In genomic region chr3:133517406-133517805, GRCm38 (mm10) we compare ENCODE assay signal across 14 mouse cellular contexts. TPM values are rescaled to one million over a fixed set of nuclear protein-coding genes. Genes with fewer than 3 reads are reported as not detected.
DNase-seq lines count a peak whose midpoint lies in the region; ATAC-seq and TF ChIP-seq lines count a peak whose summit lies in the region.
"Had no signal": no experiment of that assay in that cellular context is flagged by ENCODE, and none has a peak within 500 bp of the region (broad histone marks: within the 10 kb centered on the region; RNA-seq: fewer than 3 reads in every experiment).

No protein-coding gene starts in this region.

- no peak overlapping the region for H3K4me3 ChIP-seq in heart, adult 2 months
- H3K4me3 ChIP-seq in heart, embryonic 11.5 days (ENCODE audit: low read depth, low read length), result no peak overlapping the region
- H3K4me3 ChIP-seq in midbrain, embryonic 11.5 days (ENCODE audit: low read depth, low read length), result no peak overlapping the region
- H3K4me3 ChIP-seq in midbrain, embryonic 14.5 days (replicated peaks; ENCODE audit: low read depth, low read length), result no peak overlapping the region
- no peak overlapping the region for H3K4me3 ChIP-seq in heart, embryonic 13.5 days
- H3K4me3 ChIP-seq: embryonic facial prominence, embryonic 13.5 days; forebrain, embryonic 12.5 days; left cerebral cortex, adult 2 months; liver, embryonic 13.5 days had no signal

- intact Hi-C loops in heart, adult 2 months (cut with DNase I), result loop anchor here (5.0 kb wide), 1 partner anchor 70 kb away; no protein-coding TSS in a partner anchor

- H3K4me2 ChIP-seq in heart, embryonic 11.5 days, result no peak overlapping the region
- no peak overlapping the region for H3K4me2 ChIP-seq in midbrain, embryonic 11.5 days
- H3K4me2 ChIP-seq in midbrain, embryonic 14.5 days (ENCODE audit: low read length), result no peak overlapping the region
- H3K4me2 ChIP-seq in heart, embryonic 13.5 days, result no peak overlapping the region
- H3K4me2 ChIP-seq: embryonic facial prominence, embryonic 13.5 days; forebrain, embryonic 12.5 days; liver, embryonic 13.5 days had no signal

- peak; percentile 41 to 53 for DNase-seq in heart, adult 2 months
- DNase-seq in midbrain, embryonic 11.5 days (ENCODE audit: low spot score, missing footprints), result no peak
- no peak for DNase-seq in midbrain, embryonic 14.5 days
- DNase-seq in layer of hippocampus, adult 18-20 months (ENCODE audit: low spot score in 2 of 2), result no peak
- DNase-seq in yolk sac, embryonic 10.5 days (ENCODE audit: low spot score), result no peak
- DNase-seq: cerebellum, postnatal 14 days; liver, embryonic 13.5 days had no signal

- no peaks in the 10 kb centered on the region for H3K9me3 ChIP-seq in heart, embryonic 11.5 days (replicated peaks; ENCODE audit: control insufficient read depth, low read length)
- no peaks in the 10 kb centered on the region for H3K9me3 ChIP-seq in midbrain, embryonic 11.5 days (ENCODE audit: control insufficient read depth, low read length)
- H3K9me3 ChIP-seq in midbrain, embryonic 14.5 days (ENCODE audit: control insufficient read depth, low read length), result no peaks in the 10 kb centered on the region
- H3K9me3 ChIP-seq in heart, embryonic 13.5 days, result no peaks in the 10 kb centered on the region
- H3K9me3 ChIP-seq: embryonic facial prominence, embryonic 13.5 days; forebrain, embryonic 12.5 days; liver, embryonic 13.5 days had no signal

- peaks cover 17% of the 10 kb centered on the region for H3K4me1 ChIP-seq in heart, adult 2 months (ENCODE audit: control insufficient read depth, insufficient read depth, low read length)
- peaks cover 4% of the 10 kb centered on the region; the same call in 1 of the 2 replicates for H3K4me1 ChIP-seq in heart, embryonic 11.5 days (ENCODE audit: control insufficient read depth, insufficient read depth, low read length)
- H3K4me1 ChIP-seq in midbrain, embryonic 11.5 days (ENCODE audit: control insufficient read depth, insufficient read depth, low read length), result no peaks in the 10 kb centered on the region
- H3K4me1 ChIP-seq in midbrain, embryonic 14.5 days (ENCODE audit: control insufficient read depth, insufficient read depth, low read length), result no peaks in the 10 kb centered on the region
- peaks cover 30% of the 10 kb centered on the region for H3K4me1 ChIP-seq in heart, embryonic 13.5 days
- H3K4me1 ChIP-seq: embryonic facial prominence, embryonic 13.5 days; forebrain, embryonic 12.5 days; liver, embryonic 13.5 days had no signal

- peaks cover 2% of the 10 kb centered on the region for H3K79me2 ChIP-seq in heart, adult 2 months (replicated peaks; ENCODE audit: control insufficient read depth, insufficient read depth, low read length)

- TF ChIP-seq CTCF in heart, adult 2 months (IDR thresholded peaks at IDR 0.05), result no peak

- ATAC-seq in heart, embryonic 11.5 days (replicated peaks; ENCODE audit: insufficient number of reproducible peaks, low FRiP score, low TSS enrichment), result no peak
- ATAC-seq in midbrain, embryonic 11.5 days (ENCODE audit: low FRiP score), result 0 out of 2 replicates have a peak, but pooled peaks have one; percentile 25
- ATAC-seq in midbrain, embryonic 14.5 days (ENCODE audit: low FRiP score, low TSS enrichment), result no peak; the same call in 1 of the 2 replicates
- ATAC-seq in heart, embryonic 13.5 days (ENCODE audit: extremely low read depth, insufficient number of reproducible peaks, low FRiP score, low TSS enrichment), result no peak
- ATAC-seq: hindbrain, postnatal 0 days had no signal

- no peak overlapping the region for H3K9ac ChIP-seq in heart, adult 2 months (ENCODE audit: low read depth, low read length)
- no peak overlapping the region for H3K9ac ChIP-seq in heart, embryonic 11.5 days (ENCODE audit: low read depth, low read length)
- H3K9ac ChIP-seq in midbrain, embryonic 11.5 days (ENCODE audit: low read length), result no peak overlapping the region
- no peak overlapping the region for H3K9ac ChIP-seq in midbrain, embryonic 14.5 days (replicated peaks; ENCODE audit: low read length)
- H3K9ac ChIP-seq in heart, embryonic 13.5 days, result no peak overlapping the region
- H3K9ac ChIP-seq: embryonic facial prominence, embryonic 13.5 days; forebrain, embryonic 12.5 days; liver, embryonic 13.5 days had no signal

- no peak for TF ChIP-seq POLR2A in heart, adult 2 months (IDR thresholded peaks at IDR 0.05; ENCODE audit: insufficient read depth, low read depth, low read length)

- 0 out of 2 replicates have a peak, but pooled peaks have one; percentile 20 for TF ChIP-seq EP300 in heart, adult 2 months (IDR thresholded peaks at IDR 0.05; ENCODE audit: insufficient read depth, low read depth, low read length)

- H3K27ac ChIP-seq in heart, adult 2 months, result peak overlapping the region; percentile 15; the same call in 1 of the 2 replicates
- no peak overlapping the region for H3K27ac ChIP-seq in heart, embryonic 11.5 days (ENCODE audit: low read depth, low read length)
- H3K27ac ChIP-seq in midbrain, embryonic 11.5 days (ENCODE audit: low read depth, low read length), result no peak overlapping the region
- H3K27ac ChIP-seq in midbrain, embryonic 14.5 days (replicated peaks; ENCODE audit: low read depth, low read length), result no peak overlapping the region
- H3K27ac ChIP-seq in heart, embryonic 13.5 days (replicated peaks), result peak overlapping the region; percentile 58; the same call in 1 of the 2 replicates
- H3K27ac ChIP-seq: embryonic facial prominence, embryonic 13.5 days; forebrain, embryonic 12.5 days; left cerebral cortex, adult 2 months; liver, embryonic 13.5 days; macrophage had no signal

- H3K27me3 ChIP-seq in heart, adult 2 months (ENCODE audit: control insufficient read depth, insufficient read depth, low read length), result no peaks in the 10 kb centered on the region
- H3K27me3 ChIP-seq in heart, embryonic 11.5 days (ENCODE audit: control insufficient read depth, insufficient read depth, low read length), result no peaks in the 10 kb centered on the region
- no peaks in the 10 kb centered on the region for H3K27me3 ChIP-seq in midbrain, embryonic 11.5 days (ENCODE audit: control insufficient read depth, insufficient read depth, low read length)
- H3K27me3 ChIP-seq in midbrain, embryonic 14.5 days (ENCODE audit: control insufficient read depth, insufficient read depth, low read length), result no peaks in the 10 kb centered on the region
- no peaks in the 10 kb centered on the region for H3K27me3 ChIP-seq in heart, embryonic 13.5 days (replicated peaks)
- H3K27me3 ChIP-seq: embryonic facial prominence, embryonic 13.5 days; forebrain, embryonic 12.5 days; liver, embryonic 13.5 days had no signal

- WGBS in heart, adult 2 months, result 35% methylated on average over 6 of the region's 6 CpGs
- 83% methylated on average over 6 of the region's 6 CpGs for WGBS in heart, embryonic 11.5 days (ENCODE audit: insufficient replicate concordance)
- WGBS in midbrain, embryonic 11.5 days, result 90% methylated on average over 6 of the region's 6 CpGs
- WGBS in midbrain, embryonic 14.5 days, result 93% methylated on average over 6 of the region's 6 CpGs
- 79% methylated on average over 6 of the region's 6 CpGs for WGBS in heart, embryonic 13.5 days

- H3K36me3 ChIP-seq in heart, adult 2 months (ENCODE audit: control insufficient read depth, insufficient read depth, low read length), result peaks cover 9% of the 10 kb centered on the region
- H3K36me3 ChIP-seq in heart, embryonic 11.5 days (ENCODE audit: control insufficient read depth, insufficient read depth, low read length), result peaks cover 2% of the 10 kb centered on the region; the same call in 1 of the 2 replicates
- 0 out of 2 replicates have a peak, but pooled peaks cover 3% of the 10 kb centered on the region for H3K36me3 ChIP-seq in midbrain, embryonic 11.5 days (ENCODE audit: control insufficient read depth, insufficient read depth, low read length)
- H3K36me3 ChIP-seq in midbrain, embryonic 14.5 days (ENCODE audit: control insufficient read depth, insufficient read depth, low read length), result peaks cover 14% of the 10 kb centered on the region
- peaks cover 31% of the 10 kb centered on the region for H3K36me3 ChIP-seq in heart, embryonic 13.5 days

RNA-seq across cellular contexts. Expression of gene Tet2, which starts 27.5 kb away (rescaled TPM):
- 10 to 100 TPM; 14.9 to 17.9 TPM for total RNA-seq in heart, adult 2 months (2021)
- 8.6 and 15.0 TPM in 2 replicates for polyA plus RNA-seq in heart, adult 2 months (2012; rRNA removed)
- polyA plus RNA-seq in heart, embryonic 11.5 days (2014; fragmentation: Nextera tagmentation; extraction: Ambion mirVana), result 14.1 and 19.4 TPM in 2 replicates
- polyA plus RNA-seq in midbrain, embryonic 11.5 days (2014; fragmentation: Nextera tagmentation; extraction: Ambion mirVana), result 15.0 and 16.3 TPM in 2 replicates
- 25.6 and 27.3 TPM in 2 replicates for polyA plus RNA-seq in midbrain, embryonic 14.5 days (2014; fragmentation: Nextera tagmentation; extraction: Ambion mirVana)
- 14.6 and 15.5 TPM in 2 replicates for polyA plus RNA-seq in heart, embryonic 13.5 days (2015; fragmentation: Nextera tagmentation; extraction: Ambion mirVana)
- total RNA-seq in layer of hippocampus, adult 18-20 months (2021), result 10 to 100 TPM; 38.3 to 39.7 TPM

Comparison
In these comparisons a context has a peak if more than half of its experiments do, and no peak if none do; other contexts are left out.
1. H3K27ac ChIP-seq: peak in heart, adult 2 months (single experiment) and heart, embryonic 13.5 days (single experiment); none in heart, embryonic 11.5 days (single experiment), midbrain, embryonic 11.5 days (single experiment) and midbrain, embryonic 14.5 days (single experiment).
2. DNase-seq: peak in heart, adult 2 months (2 of 2); none in midbrain, embryonic 11.5 days (single experiment), midbrain, embryonic 14.5 days (single experiment), layer of hippocampus, adult 18-20 months (0 of 2) and yolk sac, embryonic 10.5 days (single experiment).